Mouse (Mus musculus): ENCODE measurements around the gene Dtx3l. TPM values are rescaled to one million over a fixed set of nuclear protein-coding genes. Genes with fewer than 3 reads are reported as not detected.
A peak's percentile ranks its signal among the peaks of the same experiment; 100 is the strongest.
"Not testable (repeated sequence)": the region's sequence is repeated elsewhere in the genome, so short reads cannot be mapped to it uniquely, and the experiment has no call there.

The Dtx3l gene
- 1.4 and 1.5 TPM in 2 replicates for polyA plus RNA-seq (2015; fragmentation: Nextera tagmentation; extraction: Ambion mirVana)

- peak within 1 kb of the TSS; percentile 63 for H3K9ac ChIP-seq (ENCODE audit: low read depth, low read length)
- H3K9me3 ChIP-seq (ENCODE audit: control insufficient read depth, low read length), result no peaks in the 10 kb centered on the region
- ATAC-seq, result 0 out of 2 replicates have a peak, but pooled peaks have one; percentile 50
- H3K4me3 ChIP-seq (ENCODE audit: low read length), result peak within 1 kb of the TSS; percentile 55
- under 1% methylated on average over 52 of the region's 52 CpGs for WGBS
- H3K4me1 ChIP-seq (ENCODE audit: control insufficient read depth, insufficient read depth, low read depth, low read length), result peaks cover 11% of the 10 kb centered on the region
- peak within 1 kb of the TSS; percentile 82 for H3K4me2 ChIP-seq (ENCODE audit: low read length)
- no peak within 1 kb of the TSS for H3K27ac ChIP-seq (ENCODE audit: low read depth, low read length)
- H3K27me3 ChIP-seq (replicated peaks; ENCODE audit: control insufficient read depth, insufficient read depth, low read length), result 0 out of 2 replicates have a peak, but pooled peaks cover 2% of the 10 kb centered on the region
- no peaks in the 10 kb centered on the region for H3K36me3 ChIP-seq (ENCODE audit: control insufficient read depth, insufficient read depth, low read length)
Observed at GRCm38 (mm10) chr16:35938211-35939151, at the start of gene Dtx3l, which contains the start of gene Parp9. TSS of gene Dtx3l (minus strand) at chr16:35939151. TSS of gene Parp9 (plus strand) at chr16:35938470.

DNA sequence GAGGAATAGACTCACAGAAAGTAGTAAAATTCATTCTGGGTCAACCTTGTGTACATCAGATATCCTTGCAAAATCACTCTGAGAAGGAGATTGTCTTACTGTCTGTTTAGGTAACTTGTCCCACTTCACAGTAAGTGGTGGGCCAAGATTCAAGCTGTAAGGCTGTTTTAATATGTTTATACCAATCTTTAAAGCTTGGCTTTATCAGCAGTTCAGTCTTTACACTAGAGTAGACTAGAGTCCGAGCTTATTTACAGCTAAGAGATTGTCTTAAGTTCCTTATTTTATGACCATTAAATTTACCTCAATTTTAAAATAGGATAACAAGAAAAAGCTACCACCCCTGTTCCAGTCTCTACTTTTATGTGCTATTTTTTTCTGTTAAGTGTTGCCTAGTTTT lies 49.0 kb upstream of the Dtx3l start:
- WGBS, result 98% methylated on average over 1 of the region's 1 CpGs
- Histone ChIP-seq H3K27ac (ENCODE audit: low read depth, low read length) (no peak overlapping the region), H3K4me1 (ENCODE audit: control insufficient read depth, insufficient read depth, low read depth, low read length) (peaks cover 7% of the 10 kb centered on the region), H3K27me3 (replicated peaks; ENCODE audit: control insufficient read depth, insufficient read depth, low read length) (no peaks in the 10 kb centered on the region), H3K36me3 (ENCODE audit: control insufficient read depth, insufficient read depth, low read length) (no peaks in the 10 kb centered on the region), H3K9me3 (ENCODE audit: control insufficient read depth, low read length) (no peaks in the 10 kb centered on the region), H3K9ac (ENCODE audit: low read depth, low read length) (no peak overlapping the region), H3K4me2 (ENCODE audit: low read length) (no peak overlapping the region), H3K4me3 (ENCODE audit: low read length) (no peak overlapping the region)
- ATAC-seq, result no peak

DNA sequence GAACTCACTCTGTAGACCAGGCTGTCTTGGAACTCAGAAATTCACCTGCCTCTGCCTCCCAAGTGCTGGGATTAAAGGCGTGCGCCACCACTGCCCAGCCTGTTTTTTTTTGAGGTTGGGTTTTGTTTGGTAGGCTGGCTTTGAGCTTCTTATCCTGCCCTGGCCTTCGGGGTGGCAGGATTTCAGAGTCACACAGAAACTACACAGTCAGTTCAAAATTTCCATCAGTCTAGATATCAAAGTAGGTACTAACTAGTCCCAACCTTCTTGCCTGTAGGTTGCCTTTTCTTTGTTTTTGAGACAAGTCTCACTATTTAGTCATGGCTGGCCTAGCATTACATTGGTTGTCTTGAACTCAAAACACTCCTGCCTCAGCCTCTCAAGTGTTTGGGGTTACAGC lies 45.5 kb upstream of the Dtx3l start:
- Histone ChIP-seq H3K9me3 (ENCODE audit: control insufficient read depth, low read length) (no peaks in the 10 kb centered on the region), H3K4me1 (ENCODE audit: control insufficient read depth, insufficient read depth, low read depth, low read length) (peaks cover 7% of the 10 kb centered on the region), H3K9ac (ENCODE audit: low read depth, low read length) (no peak overlapping the region), H3K4me3 (ENCODE audit: low read length) (peak overlapping the region; percentile 93), H3K36me3 (ENCODE audit: control insufficient read depth, insufficient read depth, low read length) (no peaks in the 10 kb centered on the region), H3K27me3 (replicated peaks; ENCODE audit: control insufficient read depth, insufficient read depth, low read length) (no peaks in the 10 kb centered on the region), H3K27ac (ENCODE audit: low read depth, low read length) (no peak overlapping the region), H3K4me2 (ENCODE audit: low read length) (peak overlapping the region; percentile 70)
- 56% methylated on average over 3 of the region's 3 CpGs for WGBS
- no peak for ATAC-seq

DNA sequence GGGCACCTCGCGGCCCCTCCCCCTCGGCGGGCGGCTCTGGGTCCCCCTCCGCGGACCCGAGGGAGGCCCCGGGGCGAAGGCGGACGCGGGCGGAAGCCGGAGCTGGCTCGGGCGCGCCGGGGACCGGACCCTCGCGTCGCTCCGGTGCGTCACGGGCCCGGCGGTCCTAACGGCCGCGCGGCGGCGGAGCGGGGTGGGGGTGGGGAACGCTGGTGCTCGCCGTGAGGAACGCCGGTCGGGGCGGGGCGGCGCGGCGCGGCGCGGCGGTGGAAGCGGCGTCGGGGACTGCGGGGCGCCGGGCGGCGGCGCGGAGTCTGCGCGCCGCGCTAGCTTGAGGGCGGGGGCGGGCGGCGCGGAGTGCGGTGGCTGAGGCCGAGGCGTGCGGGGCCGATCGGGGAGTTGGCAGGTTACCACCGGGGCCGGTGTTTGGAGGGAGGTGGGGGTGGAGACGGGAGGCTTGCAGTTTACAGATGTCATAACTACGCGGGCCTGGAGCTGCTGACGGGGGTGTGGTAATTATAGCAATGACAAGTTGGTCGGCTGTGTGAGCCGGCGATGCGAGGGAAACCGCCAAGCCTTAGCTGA lies 44.7 kb upstream of the Dtx3l start:
- H3K27ac ChIP-seq (ENCODE audit: low read depth, low read length), result peak overlapping the region; percentile 99
- peak overlapping the region; percentile 70 for H3K4me2 ChIP-seq (ENCODE audit: low read length)
- no peaks in the 10 kb centered on the region for H3K9me3 ChIP-seq (ENCODE audit: control insufficient read depth, low read length)
- H3K4me1 ChIP-seq (ENCODE audit: control insufficient read depth, insufficient read depth, low read depth, low read length), result peaks cover 7% of the 10 kb centered on the region
- no peaks in the 10 kb centered on the region for H3K36me3 ChIP-seq (ENCODE audit: control insufficient read depth, insufficient read depth, low read length)
- ATAC-seq, result peak; percentile 77
- under 1% methylated on average over 38 of the region's 86 CpGs for WGBS
- no peaks in the 10 kb centered on the region for H3K27me3 ChIP-seq (replicated peaks; ENCODE audit: control insufficient read depth, insufficient read depth, low read length)
- H3K9ac ChIP-seq (ENCODE audit: low read depth, low read length), result peak overlapping the region; percentile 94
- peak overlapping the region; percentile 93 for H3K4me3 ChIP-seq (ENCODE audit: low read length)

DNA sequence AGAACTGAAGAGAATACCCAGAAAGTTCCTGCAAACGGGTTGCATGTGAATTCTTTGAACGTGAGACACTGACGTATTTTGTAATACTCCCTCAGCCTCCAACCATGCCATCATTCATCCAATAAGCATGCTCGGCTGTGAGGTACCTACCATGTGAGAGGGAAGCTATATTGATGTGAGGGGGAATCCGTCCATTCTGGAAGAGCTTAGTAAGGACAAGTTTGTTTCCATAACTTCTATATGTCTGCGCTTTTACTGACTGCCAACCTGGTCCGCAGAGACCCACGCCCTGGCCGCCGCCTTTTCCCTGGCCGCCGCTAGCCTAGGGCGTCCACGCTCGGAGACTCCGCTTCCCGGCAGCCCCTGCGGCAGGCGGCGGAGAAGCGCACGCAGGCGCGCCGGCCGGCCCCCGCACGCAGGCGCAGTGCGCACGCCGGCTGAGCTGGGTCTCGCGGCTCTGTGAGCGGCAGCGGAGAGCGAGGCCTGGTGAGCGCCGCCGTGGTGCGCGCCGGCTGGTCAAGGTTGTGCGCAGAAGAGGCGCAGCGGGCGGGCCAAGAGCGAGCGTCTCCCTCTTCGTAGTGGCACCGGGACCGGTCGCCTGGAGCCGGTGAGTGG lies 44.1 kb upstream of the Dtx3l start:
- H3K9ac ChIP-seq (ENCODE audit: low read depth, low read length), result peak overlapping the region; percentile 94
- peak; percentile 95 for ATAC-seq
- H3K27me3 ChIP-seq (replicated peaks; ENCODE audit: control insufficient read depth, insufficient read depth, low read length), result no peaks in the 10 kb centered on the region
- peak overlapping the region; percentile 73 for H3K4me2 ChIP-seq (ENCODE audit: low read length)
- WGBS, result 0% methylated on average over 48 of the region's 54 CpGs
- H3K27ac ChIP-seq (ENCODE audit: low read depth, low read length), result peak overlapping the region; percentile 99
- peaks cover 7% of the 10 kb centered on the region for H3K4me1 ChIP-seq (ENCODE audit: control insufficient read depth, insufficient read depth, low read depth, low read length)
- peak overlapping the region; percentile 93 for H3K4me3 ChIP-seq (ENCODE audit: low read length)
- no peaks in the 10 kb centered on the region for H3K9me3 ChIP-seq (ENCODE audit: control insufficient read depth, low read length)
- no peaks in the 10 kb centered on the region for H3K36me3 ChIP-seq (ENCODE audit: control insufficient read depth, insufficient read depth, low read length)

DNA sequence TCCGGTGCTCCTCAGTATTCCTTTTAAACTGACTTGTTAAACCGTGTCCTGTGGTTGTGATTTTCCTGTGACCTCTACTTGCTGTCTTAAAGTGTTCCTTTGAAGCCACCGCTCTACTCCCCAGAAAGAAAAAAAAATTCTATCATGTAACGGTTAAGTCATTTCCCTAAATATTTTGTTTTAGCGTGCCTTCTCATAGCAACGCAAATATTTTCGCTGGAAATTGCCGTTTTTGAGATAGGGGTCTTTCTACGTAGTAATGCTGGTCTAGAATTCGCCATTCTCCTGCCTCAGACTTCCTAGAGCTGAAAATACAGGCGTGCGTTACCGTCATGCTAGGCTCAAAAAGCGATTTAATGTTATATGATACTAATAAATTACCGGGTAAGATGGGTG lies 43.6 kb upstream of the Dtx3l start:
- peak overlapping the region; percentile 73 for H3K4me2 ChIP-seq (ENCODE audit: low read length)
- H3K27me3 ChIP-seq (replicated peaks; ENCODE audit: control insufficient read depth, insufficient read depth, low read length), result no peaks in the 10 kb centered on the region
- peak; percentile 9 for ATAC-seq
- peak overlapping the region; percentile 93 for H3K4me3 ChIP-seq (ENCODE audit: low read length)
- WGBS, result 6% methylated on average over 15 of the region's 15 CpGs
- H3K27ac ChIP-seq (ENCODE audit: low read depth, low read length), result peak overlapping the region; percentile 99
- H3K9ac ChIP-seq (ENCODE audit: low read depth, low read length), result peak overlapping the region; percentile 94
- peaks cover 7% of the 10 kb centered on the region for H3K4me1 ChIP-seq (ENCODE audit: control insufficient read depth, insufficient read depth, low read depth, low read length)
- H3K36me3 ChIP-seq (ENCODE audit: control insufficient read depth, insufficient read depth, low read length), result no peaks in the 10 kb centered on the region
- H3K9me3 ChIP-seq (ENCODE audit: control insufficient read depth, low read length), result no peaks in the 10 kb centered on the region

DNA sequence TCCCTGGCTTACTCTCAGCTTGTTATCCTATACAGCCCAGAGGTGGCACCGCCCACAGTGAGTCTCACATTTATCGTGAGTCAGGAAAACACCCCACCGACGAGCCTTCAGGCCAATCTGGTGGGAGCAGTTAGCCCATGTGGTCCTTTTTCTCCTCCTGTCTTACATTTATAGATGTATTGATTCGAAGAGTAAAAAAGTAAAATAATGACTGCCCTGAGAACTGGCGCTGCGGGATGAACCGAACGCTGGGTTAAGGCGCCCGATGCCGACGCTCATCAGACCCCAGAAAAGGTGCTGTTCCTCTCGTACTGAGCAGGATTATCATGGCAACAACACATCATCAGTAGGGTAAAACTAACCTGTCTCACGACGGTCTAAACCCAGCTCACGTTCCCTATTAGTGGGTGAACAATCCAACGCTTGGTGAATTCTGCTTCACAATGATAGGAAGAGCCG lies 42.4 kb upstream of the Dtx3l start:
- peak; percentile 63 for ATAC-seq

DNA sequence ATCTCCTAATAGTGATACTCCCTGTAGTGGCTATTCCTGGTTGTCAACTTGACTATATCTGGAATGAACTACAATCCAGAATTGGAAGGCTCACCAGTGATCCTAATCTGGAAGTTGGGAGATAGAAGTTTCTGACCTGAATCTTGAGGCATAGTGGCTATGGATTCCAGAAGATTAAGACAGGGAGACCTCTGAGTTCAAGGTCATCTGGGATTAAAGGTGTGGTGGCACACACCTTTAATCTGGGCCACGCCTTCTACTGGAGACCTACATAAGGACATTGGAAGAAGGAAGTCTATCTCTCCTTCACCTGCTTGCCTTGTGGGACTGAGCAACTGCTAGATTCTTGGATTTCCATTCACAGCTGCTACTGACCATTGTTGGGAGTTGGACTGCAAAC lies 39.5 kb upstream of the Dtx3l start, which contains the start of gene Kpna1:
Gene Kpna1, plus strand, starts transcription at position 301 of the 400 bp plus-strand sequence.
- not testable (repeated sequence) for H3K27me3 ChIP-seq (replicated peaks; ENCODE audit: control insufficient read depth, insufficient read depth, low read length); H3K27ac ChIP-seq (ENCODE audit: low read depth, low read length); H3K4me3 ChIP-seq (ENCODE audit: low read length); H3K36me3 ChIP-seq (ENCODE audit: control insufficient read depth, insufficient read depth, low read length); H3K4me1 ChIP-seq (ENCODE audit: control insufficient read depth, insufficient read depth, low read depth, low read length); H3K9ac ChIP-seq (ENCODE audit: low read depth, low read length); ATAC-seq; H3K4me2 ChIP-seq (ENCODE audit: low read length); H3K9me3 ChIP-seq (ENCODE audit: control insufficient read depth, low read length)
- 94% methylated on average over 1 of the region's 1 CpGs for WGBS

More for the DNA sequence above, 42.4 kb upstream of the Dtx3l start:
- 49% methylated on average over 19 of the region's 19 CpGs for WGBS
- H3K36me3 ChIP-seq (ENCODE audit: control insufficient read depth, insufficient read depth, low read length), result no peaks in the 10 kb centered on the region
- H3K27me3 ChIP-seq (replicated peaks; ENCODE audit: control insufficient read depth, insufficient read depth, low read length), result no peaks in the 10 kb centered on the region
- H3K9ac ChIP-seq (ENCODE audit: low read depth, low read length), result no peak overlapping the region
- no peak overlapping the region for H3K27ac ChIP-seq (ENCODE audit: low read depth, low read length)
- H3K4me3 ChIP-seq (ENCODE audit: low read length), result no peak overlapping the region
- H3K9me3 ChIP-seq (ENCODE audit: control insufficient read depth, low read length), result no peaks in the 10 kb centered on the region
- H3K4me2 ChIP-seq (ENCODE audit: low read length), result no peak overlapping the region
- peaks cover 7% of the 10 kb centered on the region for H3K4me1 ChIP-seq (ENCODE audit: control insufficient read depth, insufficient read depth, low read depth, low read length)
